Mouse (Mus musculus) liver, embryonic 14.5 days (tissue): ENCODE results near the gene Slc1a1.

Experiments
- CTCF ChIP-seq: IDR thresholded peaks from 2 replicates; pipeline ENCODE4 v1.5.1; 2016; ENCODE audit warnings: antibody characterized with exemption, low read depth, control low read depth
- EP300 ChIP-seq: IDR thresholded peaks from 2 replicates; pipeline ENCODE4 v1.6.1; 2016; ENCODE audit warnings: antibody characterized with exemption, low read depth

- TF ChIP-seq CTCF = no peak
- no peak for TF ChIP-seq EP300
Measured at GRCm38 (mm10) chr19:28914598-28914997, 79.7 kb downstream of the Slc1a1 start.
